Mouse (Mus musculus) retina, postnatal 7 days (tissue): ENCODE data around the gene Usf3.

Source experiments
- DNase-seq: peaks from one replicate; pipeline ENCODE4 v3.0.0-alpha.2; 2012; ENCODE audit warnings: low read depth, low spot score

The Usf3 gene

GRCm38 (mm10) chr16:44173155-44173941 lies at the start of gene Usf3:
TSS of gene Usf3 (plus strand) at chr16:44173246.
- no peak for DNase-seq

- no peak for DNase-seq
Observed at GRCm38 (mm10) chr16:44123786-44124185, 49.3 kb upstream of the Usf3 start.

- no peak for DNase-seq
Observed at GRCm38 (mm10) chr16:44124713-44125112, 48.3 kb upstream of the Usf3 start.

GRCm38 (mm10) chr16:44125436-44125835 lies 47.6 kb upstream of the Usf3 start:
- no peak for DNase-seq

DNA sequence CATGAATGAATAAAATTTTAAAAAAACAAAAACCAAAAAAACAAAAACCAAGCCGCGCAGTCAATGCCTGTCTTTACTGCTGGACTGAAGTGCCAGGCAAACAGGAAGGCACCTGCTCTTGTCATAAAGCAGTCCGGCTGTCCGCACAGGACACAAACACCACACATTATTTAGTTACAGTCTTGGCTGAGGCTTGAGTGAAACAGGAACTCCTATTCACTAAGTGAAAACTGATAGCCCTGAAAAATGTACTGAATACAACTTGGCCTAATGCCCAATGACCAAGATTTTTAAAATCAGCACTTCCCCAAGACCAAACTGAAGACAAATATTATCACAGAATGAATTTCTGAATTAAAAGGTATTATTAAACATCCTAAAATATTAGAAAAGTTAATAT lies 46.6 kb upstream of the Usf3 start:
- DNase-seq = no peak

GRCm38 (mm10) chr16:44132300-44132699 lies 40.7 kb upstream of the Usf3 start:
- DNase-seq = no peak

GRCm38 (mm10) chr16:44133187-44133586 lies 39.9 kb upstream of the Usf3 start:
- no peak for DNase-seq

DNA sequence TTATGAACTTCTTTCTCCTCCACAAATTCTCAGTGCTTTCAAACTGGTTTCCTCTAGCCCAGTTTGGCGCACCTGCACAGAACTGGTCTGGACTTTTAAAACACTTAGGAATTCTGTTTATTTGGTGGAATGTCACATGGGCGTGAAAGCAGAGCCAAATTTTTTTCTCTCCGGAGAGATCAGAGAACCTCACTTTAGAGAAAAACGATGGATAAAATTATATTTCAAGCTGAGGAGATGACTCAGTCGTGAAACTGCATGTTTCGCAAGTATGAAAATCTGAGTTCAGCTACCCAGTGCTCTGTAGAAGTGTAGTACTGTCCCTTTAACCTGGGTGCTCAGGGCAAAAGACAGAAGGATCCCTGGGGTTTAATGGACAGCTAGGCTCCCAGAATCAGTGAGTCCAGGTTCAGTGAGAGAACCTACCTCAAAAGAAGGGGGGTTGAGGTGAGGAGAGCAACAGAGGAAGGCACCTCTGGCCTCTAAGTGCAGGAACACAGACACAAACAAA lies 36.5 kb upstream of the Usf3 start:
- no peak for DNase-seq

DNA sequence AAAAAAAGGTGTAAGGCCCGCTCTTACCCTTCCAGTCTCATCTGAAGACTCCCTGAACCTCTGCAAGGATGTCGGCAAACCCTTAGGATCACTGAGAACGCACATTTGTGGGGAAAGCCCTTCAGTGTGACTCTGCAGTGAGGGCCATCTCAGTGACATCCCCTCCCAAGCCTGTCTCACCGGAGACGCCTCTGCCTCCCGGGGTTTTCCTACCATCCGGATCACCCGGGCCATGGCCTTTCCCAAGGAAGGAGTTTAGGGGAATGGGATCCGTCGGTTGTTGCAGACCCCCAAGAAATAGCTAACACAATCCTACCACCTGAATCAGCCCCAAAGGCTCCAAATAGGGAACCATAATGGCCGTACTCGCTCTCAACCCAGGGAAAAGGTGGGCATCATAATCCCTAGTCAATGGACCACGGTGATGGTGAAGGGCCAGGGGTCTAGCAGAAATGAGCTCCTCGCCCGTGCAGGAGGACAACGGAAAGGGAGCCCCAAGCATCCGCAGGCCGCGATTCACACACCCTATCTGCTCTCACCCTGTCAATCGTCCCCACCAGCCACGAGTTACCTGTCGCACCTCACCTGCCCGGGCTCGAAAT lies 34.6 kb upstream of the Usf3 start:
- DNase-seq = no peak

GRCm38 (mm10) chr16:44138979-44139535 lies 34.0 kb upstream of the Usf3 start:
- DNase-seq = peak; percentile 88

GRCm38 (mm10) chr16:44139536-44140185 lies 33.4 kb upstream of the Usf3 start, which contains the start of the genes Atp6v1a and Naa50:
TSS of gene Atp6v1a (minus strand) at chr16:44139705.
TSS of gene Naa50 (plus strand) at chr16:44139830.
- DNase-seq = peak; percentile 91

DNA sequence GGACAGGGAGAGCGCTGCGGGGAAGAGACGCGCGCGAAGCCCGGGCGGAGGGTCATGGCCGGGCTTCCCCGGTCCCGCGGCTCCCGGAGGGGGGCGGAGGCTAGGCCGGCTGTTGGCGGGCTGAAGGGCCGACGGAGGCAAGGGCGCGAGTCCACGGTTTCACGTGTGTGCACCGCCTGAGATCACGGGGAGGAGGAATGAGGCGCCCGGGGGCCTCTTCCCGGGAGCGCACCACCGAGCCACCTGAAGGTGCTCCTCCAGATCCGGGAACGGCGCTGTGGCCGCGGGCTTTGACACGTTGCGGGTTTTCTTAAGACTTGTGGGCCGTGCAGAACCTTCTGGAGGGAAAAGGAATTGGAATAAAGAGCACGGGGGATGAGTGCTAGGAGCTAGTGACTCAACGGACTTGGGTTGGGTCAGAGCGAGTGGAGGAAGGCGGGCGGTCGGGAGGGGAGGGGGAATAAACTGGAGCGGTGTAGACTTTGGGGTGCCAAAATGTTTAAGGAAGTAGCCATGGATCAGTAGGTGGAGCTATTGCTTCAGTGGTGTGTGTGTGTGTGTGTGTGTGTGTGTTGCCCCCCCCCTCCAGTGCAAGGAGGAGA lies 32.8 kb upstream of the Usf3 start:
- DNase-seq = peak; percentile 40

- DNase-seq = no peak
Observed at GRCm38 (mm10) chr16:44141483-44141882, 31.6 kb upstream of the Usf3 start.

DNA sequence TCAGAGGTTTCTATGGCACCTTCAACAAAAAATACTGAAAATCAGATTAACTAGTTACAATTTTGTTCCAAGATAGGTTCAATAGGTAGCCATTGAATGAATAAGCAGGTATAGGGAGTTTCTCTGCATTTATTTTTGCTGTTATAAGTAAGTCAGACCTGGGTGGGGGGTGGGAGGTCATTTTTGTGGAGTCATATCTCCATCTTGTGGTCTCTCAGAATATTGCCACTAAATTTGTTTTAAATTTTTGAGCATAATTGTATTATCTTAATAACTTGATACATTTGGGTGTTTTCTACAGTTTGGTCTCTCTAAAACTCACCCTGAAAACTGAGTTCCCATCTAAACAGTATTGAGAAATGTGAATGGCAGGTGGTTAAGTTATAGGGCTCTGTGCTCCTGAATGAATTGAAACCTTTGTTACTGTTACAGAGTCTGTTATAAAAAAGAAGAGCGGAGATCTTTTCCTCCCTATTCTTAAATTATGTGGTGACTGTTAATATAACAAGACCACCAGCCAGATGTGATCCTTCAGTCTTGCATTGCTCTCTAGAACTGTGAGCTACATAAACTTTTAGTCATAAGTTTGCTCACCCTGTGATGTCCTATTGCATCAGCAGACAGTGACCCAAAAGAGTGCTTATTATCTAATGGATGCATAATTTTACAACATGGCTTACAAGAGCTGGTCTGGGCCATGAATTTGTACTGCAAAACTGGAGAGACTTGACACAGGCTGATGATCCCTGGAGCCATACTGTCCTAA lies 23.9 kb upstream of the Usf3 start:
- DNase-seq = no peak

DNA sequence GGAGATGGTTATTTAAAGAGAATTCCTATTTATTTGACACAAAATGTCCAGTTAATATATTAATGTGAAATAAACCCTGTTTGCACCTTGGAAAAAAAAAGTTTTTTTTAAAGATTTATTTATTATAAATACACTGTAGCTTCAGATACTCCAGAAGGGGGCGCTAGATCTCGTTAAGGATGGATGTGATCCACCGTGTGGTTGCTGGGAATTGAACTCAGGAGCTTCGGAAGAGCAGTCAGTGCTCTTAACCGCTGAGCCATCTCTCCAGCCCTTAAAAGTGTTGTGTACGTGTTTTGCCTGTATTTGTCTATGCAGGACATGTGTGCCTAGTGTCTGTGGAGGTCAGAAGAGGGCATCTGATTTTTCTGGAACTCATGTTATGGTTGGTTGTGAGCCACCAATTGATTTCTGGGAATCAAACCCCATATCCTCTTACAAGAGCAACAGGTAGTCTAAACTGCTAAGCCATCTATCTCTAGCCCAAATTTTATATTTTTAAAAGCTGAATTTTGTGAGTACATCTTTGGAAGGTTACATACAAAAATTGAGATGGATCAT lies 18.5 kb upstream of the Usf3 start:
- DNase-seq = no peak

DNA sequence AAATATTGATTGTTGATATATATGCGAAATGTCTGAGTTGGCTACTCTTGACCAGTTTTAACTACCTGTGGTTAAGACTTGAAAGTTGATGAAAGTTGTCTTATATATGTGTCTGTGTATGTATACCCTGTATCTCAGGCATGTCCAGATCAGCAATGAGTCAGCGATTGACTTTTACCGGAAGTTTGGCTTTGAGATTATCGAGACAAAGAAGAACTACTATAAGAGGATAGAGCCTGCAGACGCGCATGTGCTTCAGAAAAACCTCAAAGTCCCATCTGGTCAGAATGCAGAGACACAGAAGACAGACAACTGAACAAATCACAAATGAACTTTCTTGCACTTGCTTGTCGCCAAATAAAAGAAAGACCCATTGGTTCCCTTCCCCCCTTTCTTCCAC lies 13.7 kb upstream of the Usf3 start:
- DNase-seq = no peak

DNA sequence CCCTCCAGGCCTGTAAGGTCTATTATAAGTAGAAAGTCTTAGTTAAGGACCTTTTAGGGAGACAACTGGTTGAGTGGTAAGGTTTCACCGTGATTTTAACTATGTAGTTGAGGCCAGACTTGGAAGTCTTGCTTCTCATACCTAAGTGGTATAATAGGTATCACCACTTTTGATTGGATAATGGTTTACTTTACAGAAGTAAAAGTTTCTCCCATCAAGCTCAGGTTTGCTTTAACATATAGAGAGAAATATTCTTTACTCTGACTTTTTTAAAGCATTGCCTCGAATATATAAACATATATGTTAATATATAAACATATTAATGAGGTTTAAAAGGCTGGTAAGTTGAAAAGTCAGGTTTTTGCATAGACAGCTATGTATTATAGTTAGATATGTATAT lies 9.2 kb upstream of the Usf3 start:
- no peak for DNase-seq

DNA sequence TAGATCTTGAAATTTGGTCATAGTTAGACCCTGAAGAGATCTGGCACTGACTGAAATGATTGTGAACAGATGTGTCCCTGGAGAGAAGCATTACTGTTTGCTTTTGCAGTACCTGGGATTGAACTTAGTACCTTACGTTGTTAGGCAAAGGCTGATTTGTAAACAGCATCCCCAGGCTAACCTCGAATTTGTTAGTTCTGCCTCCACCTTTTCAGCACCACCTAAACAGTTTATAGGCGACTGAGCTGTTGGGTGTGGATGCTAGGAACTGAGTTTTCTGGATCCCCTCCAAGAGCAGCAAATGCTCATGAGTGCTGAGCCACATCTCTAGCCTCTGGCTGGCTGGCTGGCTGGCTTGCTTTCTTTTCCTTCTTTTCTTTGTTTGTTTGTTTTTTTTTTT lies 7.9 kb upstream of the Usf3 start:
- DNase-seq = no peak

DNA sequence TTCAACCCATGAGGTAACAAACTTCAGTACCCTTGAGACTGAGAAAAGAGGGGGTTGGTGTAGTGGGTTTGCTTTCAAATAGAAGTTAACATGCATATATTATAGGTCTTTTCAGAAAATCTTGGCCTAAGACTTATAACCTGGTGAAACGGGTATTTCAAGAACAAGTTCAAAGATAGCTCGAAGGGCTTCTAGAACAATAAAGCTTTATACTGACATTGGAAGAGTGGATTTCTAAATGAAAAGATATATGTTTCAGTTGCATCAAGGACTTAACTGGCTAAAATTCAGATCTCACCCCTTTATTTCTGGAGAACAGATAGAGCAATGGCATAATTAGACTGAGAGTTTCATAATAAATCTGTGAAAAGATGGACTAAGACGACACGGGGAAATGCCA lies 4.1 kb upstream of the Usf3 start:
- no peak for DNase-seq

- DNase-seq = peak; percentile 95
Observed at GRCm38 (mm10) chr16:44172297-44173154, 520 bp upstream of the Usf3 start.
